Mouse (Mus musculus) liver, embryonic 13.5 days (tissue): ENCODE data around the gene Ilvbl. TPM values are rescaled to one million over a fixed set of nuclear protein-coding genes. Genes with fewer than 3 reads are reported as not detected.

ENCODE experiments used
- ATAC-seq: fragments of 200-750 bp; cut with Nextera tagmentation; 2 replicates; pipeline ENCODE4 v1.8.0; 2017; ENCODE audit warnings: low read depth, mild to moderate bottlenecking, moderate number of reproducible peaks, moderate library complexity
- DNase-seq: peaks from one replicate; pipeline ENCODE4 v3.0.0; 2022
- H3K27ac ChIP-seq: fragments of 300-500 bp; sonication (generic); 2 replicates; pipeline ENCODE4 v1.5.1; 2015; ENCODE audit warnings: moderate library complexity, mild to moderate bottlenecking, inconsistent platforms
- H3K27me3 ChIP-seq: fragments of 300-500 bp; sonication (generic); 2 replicates; pipeline ENCODE4 v1.6.1; 2015; ENCODE audit warnings: mild to moderate bottlenecking, inconsistent platforms
- H3K36me3 ChIP-seq: fragments of 300-500 bp; sonication (generic); 2 replicates; pipeline ENCODE4 v1.6.1; 2015; ENCODE audit warnings: mild to moderate bottlenecking, inconsistent platforms
- H3K4me1 ChIP-seq: fragments of 300-500 bp; sonication (generic); replicated peaks from 2 replicates; pipeline ENCODE4 v1.6.1; 2015; ENCODE audit warnings: inconsistent platforms
- H3K4me2 ChIP-seq: fragments of 300-500 bp; sonication (generic); 2 replicates; pipeline ENCODE4 v1.6.1; 2015; ENCODE audit warnings: inconsistent platforms, mild to moderate bottlenecking, moderate library complexity
- H3K4me3 ChIP-seq: fragments of 300-500 bp; sonication (generic); replicated peaks from 2 replicates; pipeline ENCODE4 v1.5.1; 2015; ENCODE audit warnings: mild to moderate bottlenecking, inconsistent platforms
- H3K9ac ChIP-seq: fragments of 300-500 bp; sonication (generic); 2 replicates; pipeline ENCODE4 v1.6.1; 2015; ENCODE audit warnings: mild to moderate bottlenecking, inconsistent platforms
- H3K9me3 ChIP-seq: fragments of 300-500 bp; sonication (generic); replicated peaks from 2 replicates; pipeline ENCODE4 v1.6.1; 2016; ENCODE audit warnings: inconsistent platforms
- WGBS: fragments of 180-500 bp; shearing (Covaris S2); methylation state at CpG from one replicate; pipeline ENCODE4 v1.1.7; 2015; ENCODE audit not compliant: insufficient replicate concordance; 5-methylcytosine and 5-hydroxymethylcytosine counted together
- microRNA-seq: library from miRNA; unstranded; fragments of <30 nt; microRNA quantifications from one replicate; pipeline ENCODE4, GENCODE M21; 2016
- polyA plus RNA-seq: library from polyadenylated mRNA; unstranded; fragments of >200 nt; fragmentation: Nextera tagmentation; extraction: Ambion mirVana; gene quantifications from 2 replicates; pipeline ENCODE4 v1.2.1, GENCODE M21; 2015

Gene Ilvbl
- polyA plus RNA-seq, 1 experiment from 2014 or later, result 17.4 TPM

DNA sequence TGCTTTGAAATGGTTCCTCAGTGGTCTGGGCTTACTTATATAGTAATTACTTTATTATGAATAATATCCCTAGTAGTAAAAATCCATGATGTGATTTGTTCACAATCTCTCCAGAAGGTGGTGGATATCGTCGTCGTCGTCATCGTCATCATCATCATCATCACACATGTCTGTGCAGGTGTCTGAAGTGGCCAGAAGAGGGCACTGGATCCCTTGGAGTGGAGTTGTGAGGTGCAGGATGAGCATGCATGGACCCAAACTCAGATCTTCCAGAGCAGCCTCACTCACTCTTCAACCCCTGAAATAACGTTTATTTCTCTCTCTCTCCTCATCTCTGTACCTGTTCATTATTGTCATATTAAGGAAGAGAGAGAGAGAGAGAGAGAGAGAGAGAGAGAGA lies 58.2 kb downstream of the Ilvbl start:
- WGBS, result 14% methylated on average over 6 of the region's 6 CpGs
- DNase-seq (no peak), ATAC-seq (no peak)
- no peak overlapping the region for H3K4me2 ChIP-seq
- H3K4me3 ChIP-seq, result no peak overlapping the region
- H3K9me3 ChIP-seq, result no peaks in the 10 kb centered on the region
- no peak overlapping the region for H3K27ac ChIP-seq
- no peaks in the 10 kb centered on the region for H3K27me3 ChIP-seq
- H3K36me3 ChIP-seq, result no peaks in the 10 kb centered on the region
- H3K9ac ChIP-seq, result no peak overlapping the region
- no peaks in the 10 kb centered on the region for H3K4me1 ChIP-seq

Small RNA genes within 50 kb of the gene (microRNA-seq; reads per million reads assigned to microRNA genes)
- gene Gm27541, result not detected

Other genes starting within 250 kb of the Ilvbl start
- 18.1 and 19.5 TPM in 2 replicates for gene Agpat3, start 221.9 kb upstream of the Ilvbl start, polyA plus RNA-seq
- gene Rrp1, start 161.3 kb upstream of the Ilvbl start, polyA plus RNA-seq, result 160 and 177 TPM in 2 replicates
- 97.6 and 107 TPM in 2 replicates for gene Cstb, start 148.7 kb upstream of the Ilvbl start, polyA plus RNA-seq
- 5.8 and 7.0 TPM in 2 replicates for gene Pdxk, start 109.4 kb upstream of the Ilvbl start, polyA plus RNA-seq
- gene Olfr1358, start 56.9 kb upstream of the Ilvbl start, polyA plus RNA-seq, result not detected in 2 replicates
- gene Syde1, start 17.6 kb downstream of the Ilvbl start, polyA plus RNA-seq, result 1.8 TPM in 2 replicates
- gene Olfr1357, start 43.7 kb downstream of the Ilvbl start, polyA plus RNA-seq, result not detected in 2 replicates
- not detected in 2 replicates for gene Casp14, start 143.9 kb downstream of the Ilvbl start, polyA plus RNA-seq
- gene Ccdc105, start 178.7 kb downstream of the Ilvbl start, polyA plus RNA-seq, result not detected in 2 replicates
- gene Slc1a6, start 206.2 kb downstream of the Ilvbl start, polyA plus RNA-seq, result 0.28 and 0.38 TPM in 2 replicates